Mouse (Mus musculus): ENCODE data around the gene Rnf26.
A peak's percentile ranks its signal among the peaks of the same experiment; 100 is the strongest.

The Rnf26 gene

GRCm38 (mm10) chr9:44093612-44094503, 19.5 kb downstream of the Rnf26 start:
- peak; percentile 48 to 72 for DNase-seq (ENCODE audit: low spot score in 2 of 2)

GRCm38 (mm10) chr9:44088877-44089608, 24.3 kb downstream of the Rnf26 start:
- no peak for DNase-seq (ENCODE audit: low spot score in 2 of 2)

GRCm38 (mm10) chr9:44087761-44088455, 25.4 kb downstream of the Rnf26 start:
- no peak for DNase-seq (ENCODE audit: low spot score in 2 of 2)

- DNase-seq (ENCODE audit: low spot score in 2 of 2) = no peak
Measured at GRCm38 (mm10) chr9:44086960-44087359, 26.4 kb downstream of the Rnf26 start.

- DNase-seq (ENCODE audit: low spot score in 2 of 2) = no peak
Measured at GRCm38 (mm10) chr9:44085741-44086665, 27.3 kb downstream of the Rnf26 start.

GRCm38 (mm10) chr9:44085276-44085675, 28.0 kb downstream of the Rnf26 start:
- DNase-seq (ENCODE audit: low spot score in 2 of 2) = no peak

- DNase-seq (ENCODE audit: low spot score in 2 of 2) = peak; percentile 75 to 76
Measured at GRCm38 (mm10) chr9:44084659-44085229, 28.6 kb downstream of the Rnf26 start.

- DNase-seq (ENCODE audit: low spot score in 2 of 2) = no peak
Measured at GRCm38 (mm10) chr9:44084236-44084635, 29.1 kb downstream of the Rnf26 start.

- no peak for DNase-seq (ENCODE audit: low spot score in 2 of 2)
Measured at GRCm38 (mm10) chr9:44083392-44084121, 29.8 kb downstream of the Rnf26 start.

- DNase-seq (ENCODE audit: low spot score in 2 of 2) = no peak
Measured at GRCm38 (mm10) chr9:44082266-44082665, 31.1 kb downstream of the Rnf26 start.

- DNase-seq (ENCODE audit: low spot score in 2 of 2) = no peak
Measured at GRCm38 (mm10) chr9:44081581-44081980, 31.7 kb downstream of the Rnf26 start.

GRCm38 (mm10) chr9:44080953-44081352, 32.4 kb downstream of the Rnf26 start:
- no peak for DNase-seq (ENCODE audit: low spot score in 2 of 2)

- DNase-seq (ENCODE audit: low spot score in 2 of 2) = no peak
Measured at GRCm38 (mm10) chr9:44079997-44080780, 33.1 kb downstream of the Rnf26 start.

- DNase-seq (ENCODE audit: low spot score in 2 of 2) = no peak
Measured at GRCm38 (mm10) chr9:44078955-44079756, 34.2 kb downstream of the Rnf26 start.

GRCm38 (mm10) chr9:44078136-44078797, 35.0 kb downstream of the Rnf26 start:
- no peak for DNase-seq (ENCODE audit: low spot score in 2 of 2)

GRCm38 (mm10) chr9:44077266-44077910, 35.9 kb downstream of the Rnf26 start:
- no peak for DNase-seq (ENCODE audit: low spot score in 2 of 2)

- DNase-seq (ENCODE audit: low spot score in 2 of 2) = no peak
Measured at GRCm38 (mm10) chr9:44076764-44077120, 36.6 kb downstream of the Rnf26 start.
